Mouse (Mus musculus) MEL (cell line): ENCODE measurements around the gene Acvr1b. TPM values are rescaled to one million over a fixed set of nuclear protein-coding genes. Genes with fewer than 3 reads are reported as not detected.
A peak's percentile ranks its signal among the peaks of the same experiment; 100 is the strongest.

ENCODE experiments used
- DNase-seq: peaks from one replicate; pipeline ENCODE4 v3.0.0; 2011; ENCODE audit warnings: low read depth, low spot score
- H3K27ac ChIP-seq: 2 replicates; pipeline ENCODE4 v1.5.1; 2012; ENCODE audit warnings: low read depth, mild to moderate bottlenecking, control low read depth, low read length, moderate library complexity; ENCODE audit not compliant: control insufficient read depth
- H3K27me3 ChIP-seq, 2 experiments: fragments of 150-350 bp in 1 of 2; sonication (generic) in 1 of 2; 2 replicates each; pipeline ENCODE4 v1.6.1; 2012; ENCODE audit warnings: low read length in 2 of 2, mild to moderate bottlenecking in 2 of 2, improper control_type of control experiment in 1 of 2, moderate library complexity in 1 of 2; ENCODE audit not compliant: insufficient read depth in 2 of 2, control insufficient read depth in 1 of 2
- H3K36me3 ChIP-seq, 2 experiments: 2 replicates each; pipeline ENCODE4 v1.6.1; 2012 to 2014; ENCODE audit warnings: low read length in 2 of 2, improper control_type of control experiment in 1 of 2, inconsistent platforms in 1 of 2, mild to moderate bottlenecking in 1 of 2; ENCODE audit not compliant: insufficient read depth in 2 of 2, control insufficient read depth in 1 of 2
- H3K4me1 ChIP-seq, 2 experiments: fragments of 150-350 bp in 1 of 2; sonication (generic) in 1 of 2; 2 replicates each; pipeline ENCODE4 v1.6.1; 2012; ENCODE audit warnings: low read length in 2 of 2, improper control_type of control experiment in 1 of 2, mild to moderate bottlenecking in 1 of 2; ENCODE audit not compliant: insufficient read depth in 2 of 2, control insufficient read depth in 1 of 2
- H3K4me3 ChIP-seq, 2 experiments: fragments of 150-350 bp in 1 of 2; sonication (generic) in 1 of 2; 2 replicates each; pipeline ENCODE4 v1.5.1; 2012; ENCODE audit warnings: low read depth in 2 of 2, low read length in 2 of 2, mild to moderate bottlenecking in 2 of 2, moderate library complexity in 2 of 2, control low read depth in 1 of 2, improper control_type of control experiment in 1 of 2; ENCODE audit not compliant: control insufficient read depth in 1 of 2, insufficient read depth in 1 of 2
- H3K79me2 ChIP-seq: 2 replicates; pipeline ENCODE4 v1.6.1; 2012; ENCODE audit warnings: mild to moderate bottlenecking, low read length, moderate library complexity; ENCODE audit not compliant: control insufficient read depth, poor library complexity, insufficient read depth
- H3K9ac ChIP-seq: 2 replicates; pipeline ENCODE4 v1.6.1; 2012; ENCODE audit warnings: low read depth, mild to moderate bottlenecking, control low read depth, low read length, moderate library complexity; ENCODE audit not compliant: control insufficient read depth, poor library complexity, severe bottlenecking
- H3K9me3 ChIP-seq: fragments of 150-350 bp; sonication (generic); replicated peaks from 2 replicates; pipeline ENCODE4 v1.6.1; 2012; ENCODE audit warnings: mild to moderate bottlenecking, low read length, improper control_type of control experiment, moderate library complexity; ENCODE audit not compliant: insufficient read depth
- CTCF ChIP-seq, 3 experiments: IDR thresholded peaks in 2 of 3; conservative IDR thresholded peaks in 1 of 3; 2 replicates each; pipeline ENCODE4 v1.5.1; 2011 to 2012; ENCODE audit warnings: low read length in 3 of 3, low read depth in 2 of 3, mild to moderate bottlenecking in 2 of 3, improper control_type of control experiment in 1 of 3, inconsistent platforms in 1 of 3, mixed read lengths in 1 of 3, moderate library complexity in 1 of 3; ENCODE audit not compliant: control insufficient read depth in 1 of 3, insufficient read depth in 1 of 3, poor library complexity in 1 of 3, severe bottlenecking in 1 of 3
- EP300 ChIP-seq, 2 experiments: IDR thresholded peaks; 2 replicates each; pipeline ENCODE4 v1.6.1; 2011; ENCODE audit warnings: improper control_type of control experiment in 2 of 2, low read length in 2 of 2, low read depth in 1 of 2, mild to moderate bottlenecking in 1 of 2
- GABPA ChIP-seq: IDR thresholded peaks from 2 replicates; pipeline ENCODE4 v1.6.1; 2012; ENCODE audit warnings: low read depth, mild to moderate bottlenecking, inconsistent platforms, low read length, improper control_type of control experiment, moderate library complexity
- GATA1 ChIP-seq: IDR thresholded peaks from 2 replicates; pipeline ENCODE4 v1.6.1; 2011; ENCODE audit warnings: low read depth, low read length, improper control_type of control experiment
- MAZ ChIP-seq: IDR thresholded peaks from 2 replicates; pipeline ENCODE4 v1.6.1; 2012; ENCODE audit warnings: low read depth, mild to moderate bottlenecking, inconsistent platforms, low read length, improper control_type of control experiment
- MXI1 ChIP-seq: IDR thresholded peaks from 2 replicates; pipeline ENCODE4 v1.6.1; 2011; ENCODE audit warnings: mild to moderate bottlenecking, low read depth, low read length, improper control_type of control experiment
- POLR2A ChIP-seq, 2 experiments: IDR thresholded peaks; 2 replicates each; pipeline ENCODE4 v1.6.1; 2011 to 2012; ENCODE audit warnings: low read length in 2 of 2, mild to moderate bottlenecking in 2 of 2, control low read depth in 1 of 2, improper control_type of control experiment in 1 of 2, low read depth in 1 of 2, moderate library complexity in 1 of 2; ENCODE audit not compliant: control insufficient read depth in 1 of 2, insufficient read depth in 1 of 2, poor library complexity in 1 of 2
- SIN3A ChIP-seq: IDR thresholded peaks from 2 replicates; pipeline ENCODE4 v1.6.1; 2012; ENCODE audit warnings: low read length, improper control_type of control experiment, inconsistent platforms
- TAL1 ChIP-seq: IDR thresholded peaks from 2 replicates; pipeline ENCODE4 v1.6.1; 2012; ENCODE audit warnings: mild to moderate bottlenecking, inconsistent platforms, low read length, moderate library complexity, mixed read lengths
- TBP ChIP-seq: IDR thresholded peaks from 2 replicates; pipeline ENCODE4 v1.8.0; 2011; ENCODE audit warnings: low read depth, low read length, improper control_type of control experiment
- USF2 ChIP-seq, 2 experiments: IDR thresholded peaks; 2 replicates each; pipeline ENCODE4 v1.6.1; 2011 to 2012; ENCODE audit warnings: improper control_type of control experiment in 2 of 2, low read length in 2 of 2, borderline replicate concordance in 1 of 2, inconsistent platforms in 1 of 2, low read depth in 1 of 2, mild to moderate bottlenecking in 1 of 2; ENCODE audit not compliant: insufficient read depth in 1 of 2
- polyA plus RNA-seq, 2 experiments: library from polyadenylated mRNA; stranded (reverse) in 1 of 2; unstranded in 1 of 2; fragments of >175 nt in 1 of 2; fragments of >200 nt in 1 of 2; gene quantifications; 2 replicates each; pipeline versions ENCODE4 v1.2.1 to v1.2.4; 2012; ENCODE audit warnings: low replicate concordance in 2 of 2, low read depth in 1 of 2; ENCODE audit not compliant: insufficient read length in 2 of 2, insufficient read depth in 1 of 2, missing spikeins in 1 of 2
- total RNA-seq: library from RNA; depleted of rRNA; stranded (reverse); fragments of 300-350 nt; gene quantifications from 2 replicates; pipeline ENCODE4 v1.2.3, GENCODE M21; 2012

The Acvr1b gene
- total and polyA plus RNA-seq, 3 experiments, result 10.4 to 13.2 TPM; not detected in 1

- TF ChIP-seq POLR2A (IDR thresholded peaks at IDR 0.05; ENCODE audit: control insufficient read depth in 1 of 2, insufficient read depth in 1 of 2, low read depth in 1 of 2, low read length in 2 of 2, poor library complexity in 1 of 2) (no peak), GABPA (no peak)
Observed at GRCm38 (mm10) chr15:101240799-101241204, 66.9 kb downstream of the Acvr1b start (continued).

- peaks cover 0 to 11% of the 10 kb centered on the region in 2 experiments; a peak in 2 of 4 replicates for H3K4me1 ChIP-seq
- no peaks in the 10 kb centered on the region for H3K79me2 ChIP-seq
- peak overlapping the region; percentile 18 for H3K9ac ChIP-seq
- H3K36me3 ChIP-seq, result peaks cover 0 to 4% of the 10 kb centered on the region in 2 experiments; a peak in 2 of 4 replicates
- TF ChIP-seq USF2 (IDR thresholded peaks at IDR 0.05; ENCODE audit: borderline replicate concordance in 1 of 2, insufficient read depth in 1 of 2, low read depth in 1 of 2, low read length in 2 of 2) (no peak), GATA1 (0 out of 2 replicates have a peak, but pooled peaks have one; percentile 1), SIN3A (peak; percentile 8; the same call in 1 of the 2 replicates), MXI1 (peak; percentile 16; the same call in 1 of the 2 replicates), EP300 (IDR thresholded peaks at IDR 0.05; ENCODE audit: low read depth in 1 of 2, low read length in 2 of 2) (peak in 1 of 2 experiments; percentile 43; a peak in 1 of 4 replicates)
- no peak for DNase-seq
- no peaks in the 10 kb centered on the region for H3K9me3 ChIP-seq
- peak overlapping the region; percentile 21 to 51 for H3K4me3 ChIP-seq
- no peaks in the 10 kb centered on the region for H3K27me3 ChIP-seq
- no peak overlapping the region for H3K27ac ChIP-seq
Observed at GRCm38 (mm10) chr15:101241236-101241635, 67.4 kb downstream of the Acvr1b start.

- no peak overlapping the region for H3K4me3 ChIP-seq
- no peak for DNase-seq
- H3K4me1 ChIP-seq, result peaks cover 0 to 15% of the 10 kb centered on the region in 2 experiments; a peak in 2 of 4 replicates
- H3K9ac ChIP-seq, result no peak overlapping the region
- H3K27me3 ChIP-seq, result no peaks in the 10 kb centered on the region
- H3K79me2 ChIP-seq, result no peaks in the 10 kb centered on the region; the same call in 1 of the 2 replicates
- TF ChIP-seq TAL1 (peak; percentile 31; the same call in 1 of the 2 replicates), MAZ (no peak), SIN3A (0 out of 2 replicates have a peak, but pooled peaks have one; percentile 10)
- H3K9me3 ChIP-seq, result no peaks in the 10 kb centered on the region
- H3K27ac ChIP-seq, result no peak overlapping the region
- peaks cover 0 to 7% of the 10 kb centered on the region in 2 experiments; a peak in 2 of 4 replicates for H3K36me3 ChIP-seq
Observed at GRCm38 (mm10) chr15:101241853-101242252, 68.0 kb downstream of the Acvr1b start.

DNA sequence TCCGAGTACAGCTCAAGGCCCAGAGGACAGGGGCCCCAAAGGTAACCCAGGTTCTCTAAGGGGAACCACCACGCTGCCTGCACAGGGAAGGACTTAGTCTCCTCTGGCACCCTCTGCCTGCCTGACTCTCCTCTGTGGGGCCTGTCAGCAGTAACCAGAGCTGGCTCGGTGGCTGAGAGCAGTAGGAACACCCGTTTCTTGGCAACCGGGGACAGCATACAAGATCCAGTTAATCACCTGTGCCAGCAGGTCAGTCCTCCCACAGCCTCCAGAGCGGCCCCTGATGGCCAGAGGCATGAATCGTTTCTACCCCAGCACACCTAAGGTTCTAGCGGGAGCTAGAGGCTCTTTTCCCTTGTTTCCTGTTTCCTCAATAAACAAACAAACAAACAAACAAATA, 68.8 kb downstream of the Acvr1b start:
- Histone ChIP-seq H3K36me3 (peaks cover 0 to 10% of the 10 kb centered on the region in 2 experiments; a peak in 2 of 4 replicates), H3K4me3 (no peak overlapping the region), H3K27ac (no peak overlapping the region), H3K9ac (no peak overlapping the region), H3K4me1 (peaks cover 0 to 20% of the 10 kb centered on the region in 2 experiments; a peak in 2 of 4 replicates), H3K9me3 (no peaks in the 10 kb centered on the region), H3K79me2 (no peaks in the 10 kb centered on the region; the same call in 1 of the 2 replicates), H3K27me3 (no peaks in the 10 kb centered on the region)
- no peak for DNase-seq
- TF ChIP-seq MAZ (0 out of 2 replicates have a peak, but pooled peaks have one; percentile 35), TBP (no peak), CTCF (IDR thresholded peaks at IDR 0.05 in 2 of 3, conservative IDR thresholded peaks at IDR 0.05 in 1 of 3; ENCODE audit: control insufficient read depth in 1 of 3, insufficient read depth in 1 of 3, low read depth in 2 of 3, low read length in 3 of 3, poor library complexity in 1 of 3, severe bottlenecking in 1 of 3) (peak; percentile 30 to 63 (median 54); a peak in 5 of 6 replicates)
